Mouse (Mus musculus) Patski (cell line): ENCODE data around the gene Zfpm1. TPM values are rescaled to one million over a fixed set of nuclear protein-coding genes. Genes with fewer than 3 reads are reported as not detected.

ENCODE experiments used
- ATAC-seq: fragments of 100-300 bp; one replicate; pipeline ENCODE4 v1.8.0; 2021
- CTCF ChIA-PET: fragments of 350-600 bp; sonication (Branson Sonifier 250); formaldehyde crosslinking; loops from one replicate; lab custom pipeline; 2022; ENCODE audit warnings: inconsistent platforms; lab: Charles Lee
- POLR2A ChIA-PET: fragments of 350-600 bp; sonication (Branson Sonifier 250); formaldehyde crosslinking; loops from one replicate; lab custom pipeline; 2022; ENCODE audit warnings: antibody characterized with exemption, inconsistent platforms; lab: Charles Lee
- DNase-seq: peaks from one replicate; pipeline ENCODE4 v3.0.0-alpha.2; 2011; ENCODE audit warnings: low read depth, low spot score
- H3K27me3 ChIP-seq: fragments of 371-371 bp; one replicate; pipeline ENCODE4 v1.5.1; 2021
- CTCF ChIP-seq: fragments of 100-300 bp; IDR thresholded peaks from one replicate; pipeline ENCODE4 v1.5.1; 2021
- in situ Hi-C: fragments of 300-500 bp; cut with MboI; formaldehyde crosslinking; loops from 3 replicates; pipeline ENCODE4 v1.11.1; 2018; ENCODE audit warnings: low pct_unique_long_range_greater_than_20kb, mixed read lengths
- polyA plus RNA-seq: library from polyadenylated mRNA; unstranded; gene quantifications from one replicate; pipeline ENCODE4 v1.2.3, GENCODE M21; 2021

The Zfpm1 gene
- polyA plus RNA-seq, 1 experiment from 2014 or later, result 17.8 TPM

DNA sequence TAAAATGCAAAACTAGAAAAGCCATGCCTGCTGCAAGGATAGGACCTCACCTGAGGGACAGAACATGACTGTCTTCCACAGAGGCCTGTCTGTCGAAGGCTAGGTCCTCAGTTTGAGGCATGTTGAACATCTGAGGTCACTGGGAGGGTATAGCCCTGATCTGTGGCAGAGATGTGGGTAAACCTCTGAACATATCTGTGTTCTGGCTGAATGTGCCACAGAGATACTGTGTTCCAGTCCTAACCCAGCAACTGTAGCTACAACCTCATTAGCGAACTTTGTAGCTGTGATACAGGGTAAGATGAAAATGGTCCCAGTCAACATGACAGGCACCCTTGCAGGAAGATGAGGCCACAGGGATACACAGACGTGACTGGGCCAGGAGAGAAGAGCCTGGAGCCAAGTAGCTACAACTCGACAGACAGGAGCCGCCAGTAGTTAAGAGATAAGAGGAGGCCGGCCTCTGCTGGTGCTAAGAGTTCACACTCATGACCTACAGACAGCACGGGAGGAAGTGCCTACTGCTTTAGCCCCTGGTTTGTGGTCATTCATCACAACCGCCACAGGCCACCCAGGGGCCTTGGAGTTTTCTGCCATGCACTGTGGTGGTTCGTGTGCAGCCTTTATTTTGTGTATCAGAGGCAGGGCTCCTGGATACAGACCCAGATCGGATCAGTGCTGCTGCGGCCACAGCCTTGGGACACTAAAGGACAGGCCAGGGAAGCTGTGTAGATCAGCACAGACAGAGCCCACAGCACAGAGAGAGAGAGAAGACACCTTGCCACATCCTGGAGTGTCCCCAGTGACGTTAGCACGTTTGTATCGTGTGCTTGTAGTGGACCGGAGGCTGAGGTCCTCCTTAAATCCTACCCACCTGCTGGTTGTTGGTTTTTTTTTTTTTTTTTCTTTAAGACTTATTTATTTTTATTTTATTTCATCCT is 67.7 kb downstream of the Zfpm1 start:
- ATAC-seq (no peak), DNase-seq (no peak)
- POLR2A ChIA-PET, result interaction anchor here (0.7 kb wide), 1 partner anchor 26 kb away, joined by 3 read pairs; no protein-coding TSS in a partner anchor
- no peak for TF ChIP-seq CTCF
- in situ Hi-C loops, result loop anchor here (10.0 kb wide), 1 partner anchor 185 kb away; no protein-coding TSS in a partner anchor
- H3K27me3 ChIP-seq, result no peaks in the 10 kb centered on the region
- CTCF ChIA-PET, result interaction anchor here (1.1 kb wide), 1 partner anchor 8 kb away, joined by 3 read pairs; no protein-coding TSS in a partner anchor

DNA sequence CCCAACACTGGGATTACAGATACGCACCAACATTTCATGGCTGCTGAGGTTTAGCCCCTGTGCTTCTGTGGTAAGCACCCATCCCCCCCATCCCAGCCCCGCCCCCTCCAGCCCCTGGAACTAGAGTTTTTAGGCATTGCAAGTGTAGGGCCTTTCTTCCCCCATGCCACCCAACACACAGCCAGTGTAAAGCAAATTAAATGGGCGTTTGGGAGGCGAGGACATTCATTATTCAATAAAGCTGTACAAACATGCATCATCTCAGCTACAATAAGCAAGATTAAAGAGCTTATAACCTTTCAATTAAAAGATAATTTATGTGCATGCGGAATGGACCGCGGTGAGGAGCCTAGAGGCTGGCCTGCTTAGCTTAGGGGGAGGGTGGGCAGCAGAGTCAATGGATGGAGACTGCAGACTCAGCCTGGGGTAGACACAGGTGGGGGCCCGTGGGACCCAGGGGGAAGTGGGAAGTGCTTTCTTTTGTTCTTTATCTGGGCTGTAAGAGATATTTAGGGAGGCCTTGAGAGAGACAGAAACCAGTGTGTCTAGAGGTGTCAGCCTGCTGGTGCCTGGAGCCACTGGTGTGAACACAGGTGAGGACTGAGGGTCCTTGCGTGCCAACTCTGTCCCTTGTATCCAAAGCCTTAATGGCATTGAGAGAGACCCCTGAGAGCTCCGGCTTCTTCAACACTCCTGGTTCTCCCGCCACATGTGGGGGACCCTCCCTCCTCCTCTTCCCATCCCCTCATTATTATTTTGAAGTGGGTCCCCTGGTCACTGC is 68.6 kb downstream of the Zfpm1 start:
- no peaks in the 10 kb centered on the region for H3K27me3 ChIP-seq
- ChIA-PET CTCF (no interaction called here), POLR2A (interaction anchor here (0.7 kb wide), 1 partner anchor 27 kb away, joined by 3 read pairs; no protein-coding TSS in a partner anchor)
- DNase-seq, result no peak
- no peak for ATAC-seq
- no peak for TF ChIP-seq CTCF
- in situ Hi-C loops, result no loop called here

DNA sequence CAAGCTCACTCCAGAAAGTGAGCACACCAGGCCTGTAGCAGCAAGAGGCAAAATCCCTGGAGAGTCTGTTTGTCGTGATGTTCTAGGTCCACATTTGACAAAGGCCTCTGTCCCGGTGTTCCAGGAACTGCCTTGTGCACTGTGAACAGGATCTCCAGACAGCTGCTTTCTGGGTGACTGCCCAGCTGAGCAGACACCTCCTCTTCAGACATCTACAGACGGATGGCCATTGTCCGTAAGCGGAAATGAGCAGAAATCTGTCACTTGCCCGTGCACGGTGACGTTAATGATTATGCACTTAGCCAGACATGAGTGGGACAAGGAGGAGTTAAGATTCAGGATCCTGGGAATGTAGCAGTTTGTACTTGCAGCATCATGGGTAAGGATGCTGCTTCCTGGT is 72.2 kb downstream of the Zfpm1 start:
- POLR2A ChIA-PET, result no interaction called here
- TF ChIP-seq CTCF, result no peak
- no peak for DNase-seq
- no peak for ATAC-seq
- in situ Hi-C loops, result no loop called here
- CTCF ChIA-PET, result interaction anchor here (0.9 to 3.4 kb wide), 2 partner anchors 8 to 14 kb away, joined by 4 to 14 read pairs; no protein-coding TSS in a partner anchor
- H3K27me3 ChIP-seq, result no peaks in the 10 kb centered on the region

DNA sequence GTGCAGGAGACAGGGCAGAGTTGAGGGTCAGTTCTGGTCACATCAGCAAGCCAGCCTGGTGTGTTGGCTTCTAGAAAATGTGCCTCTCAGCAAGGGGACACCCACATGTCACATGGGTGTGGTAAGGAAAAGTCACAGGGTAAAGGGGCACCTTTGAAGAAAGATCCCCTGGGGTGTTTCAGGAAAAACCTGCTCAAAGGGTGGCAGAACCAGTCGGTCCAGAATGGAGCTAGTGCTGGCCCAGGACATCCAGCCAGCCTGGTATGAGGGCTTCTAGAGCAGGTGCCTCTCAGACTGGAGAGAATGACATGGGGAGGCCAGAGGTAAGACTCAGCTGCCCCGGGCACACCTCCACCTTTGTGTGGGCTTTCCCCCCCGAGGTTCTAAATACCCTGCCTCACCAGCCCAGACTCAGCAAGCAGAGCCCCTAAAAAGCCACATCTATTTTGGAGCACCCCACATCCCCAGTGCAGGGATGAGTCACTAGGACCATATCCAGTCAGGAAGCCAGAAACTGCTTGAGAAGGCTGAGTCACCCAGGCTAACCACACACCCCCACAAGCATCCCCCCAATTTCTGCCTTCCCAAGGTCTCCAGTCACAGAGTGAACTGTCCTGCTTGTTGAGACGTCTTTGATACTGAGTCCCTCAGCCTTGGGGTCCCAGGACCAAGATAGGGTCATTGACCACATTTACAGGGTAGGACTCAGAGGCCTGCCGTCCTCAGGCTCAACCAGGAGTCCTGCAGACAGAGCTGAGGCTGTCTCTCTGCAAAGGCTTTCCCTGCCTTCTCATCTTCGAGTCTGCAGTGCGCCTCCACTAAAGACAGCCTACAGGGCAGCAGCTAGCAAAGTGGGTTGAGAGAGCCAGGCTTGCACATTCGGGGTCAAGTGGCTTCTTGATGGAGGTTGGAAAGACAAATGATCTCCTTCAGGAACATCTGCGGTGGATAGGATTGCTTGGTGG is 74.0 kb downstream of the Zfpm1 start:
- ChIA-PET CTCF (interaction anchor here (0.7 kb wide), 1 partner anchor 14 kb away, joined by 3 read pairs; no protein-coding TSS in a partner anchor), POLR2A (interaction anchor here (0.6 kb wide), 1 partner anchor 21 kb away, joined by 3 read pairs; the partner anchor contains the start of gene Zc3h18)
- no peak for TF ChIP-seq CTCF
- DNase-seq, result no peak
- H3K27me3 ChIP-seq, result no peaks in the 10 kb centered on the region
- peak; percentile 22 for ATAC-seq
- in situ Hi-C loops, result no loop called here

DNA sequence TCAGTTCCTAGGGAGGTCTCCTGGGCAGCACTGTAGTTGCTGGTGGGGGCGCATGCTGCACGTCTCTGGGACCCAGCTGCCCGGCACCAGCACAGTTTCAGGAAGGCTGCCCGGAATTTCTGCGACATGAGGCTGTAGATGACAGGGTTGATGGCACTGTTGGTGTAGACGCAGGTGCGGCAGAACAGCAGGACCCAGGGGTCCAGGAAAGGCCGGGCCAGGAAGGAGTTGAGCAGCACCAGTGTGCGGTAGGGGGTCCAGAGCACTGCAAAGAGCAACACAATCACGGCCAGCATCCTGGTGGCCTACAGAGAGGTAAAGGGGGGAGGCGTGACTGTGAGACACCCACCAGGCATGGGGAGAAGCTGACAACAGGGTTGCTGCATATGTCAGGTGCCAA is 75.3 kb downstream of the Zfpm1 start:
- TF ChIP-seq CTCF, result no peak
- ATAC-seq, result no peak
- ChIA-PET POLR2A (no interaction called here), CTCF (interaction anchor here (0.7 kb wide), 1 partner anchor 16 kb away, joined by 3 read pairs; no protein-coding TSS in a partner anchor)
- no peak for DNase-seq
- in situ Hi-C loops, result no loop called here
- no peaks in the 10 kb centered on the region for H3K27me3 ChIP-seq

DNA sequence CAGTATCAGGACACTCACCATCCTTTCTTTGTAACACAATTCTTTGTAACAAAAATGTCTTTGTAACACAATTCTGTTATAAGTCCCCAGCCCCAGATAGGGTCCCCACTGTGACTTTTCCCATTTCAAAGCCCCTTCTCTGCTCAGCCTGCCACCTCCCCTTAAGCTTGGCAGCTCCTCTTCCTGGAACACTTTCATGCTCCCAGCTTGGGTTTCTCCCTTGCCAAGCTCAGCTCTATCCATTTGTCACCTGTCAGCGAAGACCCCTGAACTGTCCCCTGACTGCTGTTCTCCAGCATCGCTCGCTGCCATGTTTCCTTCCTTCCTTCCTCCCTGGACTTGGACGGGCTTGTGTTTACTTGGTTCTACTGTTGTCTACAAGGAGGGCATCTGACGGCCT is 75.7 kb downstream of the Zfpm1 start:
- H3K27me3 ChIP-seq, result no peaks in the 10 kb centered on the region
- in situ Hi-C loops, result no loop called here
- POLR2A ChIA-PET, result no interaction called here
- DNase-seq (no peak), ATAC-seq (no peak)
- no peak for TF ChIP-seq CTCF
- CTCF ChIA-PET, result no interaction called here

DNA sequence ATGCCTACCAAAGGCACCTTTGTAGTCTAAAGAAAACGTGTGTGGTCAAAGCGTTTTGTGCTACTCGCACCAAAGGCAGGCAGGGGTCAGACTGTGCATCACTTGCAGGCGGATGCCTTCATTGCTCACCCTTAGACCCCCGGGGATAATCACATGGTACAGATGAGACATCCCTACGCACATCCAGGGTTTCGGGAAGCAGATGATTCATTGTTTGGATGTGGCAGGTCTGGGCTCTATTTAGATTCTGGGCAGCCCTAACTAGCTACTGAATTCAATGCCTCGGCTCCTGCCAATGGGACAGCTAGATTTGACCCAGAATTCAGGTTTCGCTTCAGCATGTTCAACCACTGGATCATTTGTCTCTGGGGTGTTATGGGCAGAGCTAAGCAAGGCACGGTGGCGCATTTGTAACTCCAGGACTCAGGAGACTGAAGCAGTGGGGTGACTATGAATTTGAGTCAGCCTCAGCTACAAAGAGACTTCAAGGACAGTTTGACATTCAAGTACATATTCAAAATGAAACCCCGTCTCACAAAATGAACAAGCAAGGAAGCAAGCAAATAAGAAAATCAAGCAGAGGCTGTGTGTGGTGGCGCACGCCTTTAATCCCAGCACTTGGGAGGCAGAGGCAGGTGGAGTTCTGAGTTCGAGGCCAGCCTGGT is 77.3 kb downstream of the Zfpm1 start:
- ATAC-seq, result peak; percentile 37
- TF ChIP-seq CTCF, result no peak
- CTCF ChIA-PET, result interaction anchor here (1.5 to 3.2 kb wide), 2 partner anchors 10 to 19 kb away, joined by 3 to 16 read pairs; no protein-coding TSS in a partner anchor

DNA sequence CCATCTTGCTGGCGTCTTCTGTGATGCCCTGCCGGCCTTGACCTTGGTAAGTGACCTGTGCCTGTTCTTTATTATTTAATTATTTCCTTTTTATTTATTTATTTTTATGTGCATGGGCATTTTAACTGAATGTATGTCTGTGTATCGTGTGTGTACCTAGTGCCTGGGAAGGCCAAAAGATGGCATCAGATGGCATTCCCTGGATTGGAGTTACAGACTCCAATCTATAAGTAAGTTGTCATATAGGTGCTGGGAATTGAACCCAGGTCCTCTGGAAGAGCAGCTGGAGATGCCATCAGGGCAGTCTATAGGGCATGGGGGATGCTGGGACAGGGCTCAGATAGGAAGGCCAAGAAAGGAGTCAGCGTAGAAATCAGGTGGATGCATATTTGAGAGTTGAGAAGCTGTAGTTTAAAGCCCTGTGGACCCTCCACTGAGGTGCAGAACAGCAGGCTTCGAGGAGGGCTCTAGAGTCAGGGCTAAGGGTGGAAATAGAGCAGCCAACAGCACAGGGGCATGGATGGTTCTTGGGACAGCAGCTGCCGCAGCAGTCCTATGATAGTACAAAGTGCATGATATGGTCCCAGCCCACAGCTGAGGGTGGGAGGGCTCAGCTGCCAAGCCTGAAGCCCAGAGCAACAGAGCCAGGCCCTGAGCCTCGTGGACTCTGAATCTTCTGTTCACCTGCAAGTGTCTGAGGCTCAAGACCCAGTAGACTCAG is 78.9 kb downstream of the Zfpm1 start, which contains the start of gene Trhr2:
Gene Trhr2 (minus strand): TSS at position 51 of the 721 bp plus-strand sequence.
- in situ Hi-C loops, result no loop called here
- no peaks in the 10 kb centered on the region for H3K27me3 ChIP-seq
- no peak for TF ChIP-seq CTCF
- ChIA-PET POLR2A (no interaction called here), CTCF (interaction anchor here (1.0 to 3.2 kb wide), 2 partner anchors 8 to 511 kb away, joined by 3 to 16 read pairs; no protein-coding TSS in a partner anchor)
- DNase-seq (no peak), ATAC-seq (no peak)

More for the DNA sequence above, 77.3 kb downstream of the Zfpm1 start:
- POLR2A ChIA-PET, result no interaction called here
- peak; percentile 63 for DNase-seq
- in situ Hi-C loops, result no loop called here
- H3K27me3 ChIP-seq, result no peaks in the 10 kb centered on the region
